In the genomic region with DNA sequence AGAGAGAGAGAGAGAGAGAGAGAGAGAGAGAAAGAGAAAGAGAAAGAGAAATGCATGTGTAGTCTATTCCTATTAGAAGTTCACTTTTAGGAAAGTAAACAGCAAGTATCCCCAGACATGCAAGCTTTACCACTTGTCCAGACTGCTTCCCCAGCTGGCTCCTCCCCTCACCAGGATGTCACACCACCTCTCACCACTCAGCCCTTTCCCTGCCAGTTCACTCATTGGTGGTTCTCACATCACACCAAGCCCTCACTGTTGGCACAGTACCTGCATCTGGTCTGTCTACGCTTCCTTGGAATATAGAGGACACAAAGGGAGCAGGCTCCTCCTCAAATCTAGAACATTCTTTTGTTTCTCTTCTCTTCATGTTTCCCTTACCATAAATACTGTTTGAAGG, we compare ENCODE assay signal across 9 mouse cellular contexts. TPM values are rescaled to one million over a fixed set of nuclear protein-coding genes. Genes with fewer than 3 reads are reported as not detected.
DNase-seq lines count a peak whose midpoint lies in the region; ATAC-seq and TF ChIP-seq lines count a peak whose summit lies in the region.
"Had no signal": no experiment of that assay in that cellular context is flagged by ENCODE, and none has a peak within 500 bp of the region (broad histone marks: within the 10 kb centered on the region; RNA-seq: fewer than 3 reads in every experiment).

No protein-coding gene starts in this region.

- H3K36me3 ChIP-seq in forebrain, embryonic 15.5 days, result no peaks in the 10 kb centered on the region
- no peaks in the 10 kb centered on the region for H3K36me3 ChIP-seq in forebrain, postnatal 0 days (ENCODE audit: insufficient read depth)
- H3K36me3 ChIP-seq in limb, embryonic 14.5 days (ENCODE audit: control insufficient read depth, insufficient read depth, low read length), result no peaks in the 10 kb centered on the region
- H3K36me3 ChIP-seq in midbrain, embryonic 11.5 days (ENCODE audit: control insufficient read depth, insufficient read depth, low read length), result no peaks in the 10 kb centered on the region

- H3K9ac ChIP-seq in forebrain, embryonic 15.5 days (replicated peaks), result no peak overlapping the region
- H3K9ac ChIP-seq in forebrain, postnatal 0 days, result no peak overlapping the region
- H3K9ac ChIP-seq in limb, embryonic 14.5 days (ENCODE audit: low read depth, low read length, severe bottlenecking), result no peak overlapping the region
- H3K9ac ChIP-seq in midbrain, embryonic 11.5 days (ENCODE audit: low read length), result no peak overlapping the region
- H3K9ac ChIP-seq: forebrain, embryonic 13.5 days had no signal

- ATAC-seq in forebrain, embryonic 15.5 days (replicated peaks), result 0 out of 2 replicates have a peak, but pooled peaks have one; percentile 46
- ATAC-seq in forebrain, postnatal 0 days, result no peak
- ATAC-seq in limb, embryonic 14.5 days (ENCODE audit: low FRiP score, low read depth), result peak; percentile 19; the same call in 1 of the 2 replicates
- no peak for ATAC-seq in midbrain, embryonic 11.5 days (ENCODE audit: low FRiP score)
- ATAC-seq: forebrain, embryonic 13.5 days had no signal

- no peaks in the 10 kb centered on the region for H3K9me3 ChIP-seq in forebrain, embryonic 15.5 days
- H3K9me3 ChIP-seq in forebrain, postnatal 0 days (ENCODE audit: low read length), result no peaks in the 10 kb centered on the region
- no peaks in the 10 kb centered on the region for H3K9me3 ChIP-seq in limb, embryonic 14.5 days (ENCODE audit: control insufficient read depth, low read length)
- no peaks in the 10 kb centered on the region for H3K9me3 ChIP-seq in midbrain, embryonic 11.5 days (ENCODE audit: control insufficient read depth, low read length)
- H3K9me3 ChIP-seq: forebrain, embryonic 13.5 days had no signal

- DNase-seq in forebrain, postnatal 0 days, result no peak
- DNase-seq in urinary bladder, postnatal 14 days (ENCODE audit: low spot score), result peak; percentile 41
- DNase-seq in urinary bladder, adult 2 months (ENCODE audit: low spot score), result no peak
- no peak for DNase-seq in limb, embryonic 14.5 days (ENCODE audit: low spot score)
- peak; percentile 29 to 48 for DNase-seq in urinary bladder, postnatal 36 days (ENCODE audit: low spot score in 2 of 2)
- DNase-seq in midbrain, embryonic 11.5 days (ENCODE audit: low spot score, missing footprints), result no peak
- no peak for DNase-seq in layer of hippocampus, postnatal 25 days (ENCODE audit: extremely low spot score in 1 of 2, low spot score in 1 of 2)

- no peak for TF ChIP-seq CTCF in forebrain, postnatal 0 days (IDR thresholded peaks at IDR 0.05; ENCODE audit: low read depth)

- no peaks in the 10 kb centered on the region for H3K4me1 ChIP-seq in forebrain, embryonic 15.5 days
- peaks cover 9% of the 10 kb centered on the region; the same call in 1 of the 2 replicates for H3K4me1 ChIP-seq in forebrain, postnatal 0 days (ENCODE audit: insufficient read depth)
- H3K4me1 ChIP-seq in limb, embryonic 14.5 days (ENCODE audit: control insufficient read depth, insufficient read depth, low read length), result peaks cover 28% of the 10 kb centered on the region
- no peaks in the 10 kb centered on the region for H3K4me1 ChIP-seq in midbrain, embryonic 11.5 days (ENCODE audit: control insufficient read depth, insufficient read depth, low read length)
- H3K4me1 ChIP-seq: forebrain, embryonic 13.5 days had no signal

- WGBS in forebrain, embryonic 15.5 days, result 50% methylated on average over 1 of the region's 1 CpGs
- WGBS in forebrain, postnatal 0 days, result 49% methylated on average over 1 of the region's 1 CpGs
- WGBS in limb, embryonic 14.5 days, result 48% methylated on average over 1 of the region's 1 CpGs
- WGBS in midbrain, embryonic 11.5 days, result 67% methylated on average over 1 of the region's 1 CpGs

- no peak for TF ChIP-seq POLR2A in limb, embryonic 14.5 days (IDR thresholded peaks at IDR 0.05; ENCODE audit: borderline replicate concordance, extremely low read depth, insufficient read depth, insufficient read length)

- H3K27me3 ChIP-seq in forebrain, embryonic 15.5 days, result no peaks in the 10 kb centered on the region
- H3K27me3 ChIP-seq in forebrain, postnatal 0 days (ENCODE audit: insufficient read depth, low read length), result no peaks in the 10 kb centered on the region
- no peaks in the 10 kb centered on the region for H3K27me3 ChIP-seq in limb, embryonic 14.5 days (ENCODE audit: control insufficient read depth, insufficient read depth, low read length)
- H3K27me3 ChIP-seq in midbrain, embryonic 11.5 days (ENCODE audit: control insufficient read depth, insufficient read depth, low read length), result no peaks in the 10 kb centered on the region
- H3K27me3 ChIP-seq: forebrain, embryonic 13.5 days had no signal

- H3K4me3 ChIP-seq in forebrain, embryonic 15.5 days, result no peak overlapping the region
- H3K4me3 ChIP-seq in forebrain, postnatal 0 days (ENCODE audit: low read depth, low read length), result no peak overlapping the region
- H3K4me3 ChIP-seq in limb, embryonic 14.5 days (replicated peaks; ENCODE audit: low read length), result no peak overlapping the region
- H3K4me3 ChIP-seq in midbrain, embryonic 11.5 days (ENCODE audit: low read depth, low read length), result no peak overlapping the region
- H3K4me3 ChIP-seq: forebrain, embryonic 13.5 days had no signal

- H3K27ac ChIP-seq in forebrain, embryonic 15.5 days (replicated peaks), result no peak overlapping the region
- no peak overlapping the region for H3K27ac ChIP-seq in forebrain, postnatal 0 days (ENCODE audit: low read depth, low read length)
- no peak overlapping the region for H3K27ac ChIP-seq in limb, embryonic 14.5 days (replicated peaks; ENCODE audit: low read depth, low read length)
- no peak overlapping the region for H3K27ac ChIP-seq in midbrain, embryonic 11.5 days (ENCODE audit: low read depth, low read length)
- H3K27ac ChIP-seq: forebrain, embryonic 13.5 days had no signal

- no peak overlapping the region for H3K4me2 ChIP-seq in forebrain, embryonic 15.5 days (replicated peaks)
- H3K4me2 ChIP-seq in forebrain, postnatal 0 days (ENCODE audit: low read depth), result no peak overlapping the region
- no peak overlapping the region for H3K4me2 ChIP-seq in limb, embryonic 14.5 days (replicated peaks; ENCODE audit: low read depth, low read length, severe bottlenecking)
- H3K4me2 ChIP-seq in midbrain, embryonic 11.5 days, result no peak overlapping the region
- H3K4me2 ChIP-seq: forebrain, embryonic 13.5 days had no signal

RNA-seq across cellular contexts. Expression of a gene that starts 26.9 kb away (rescaled TPM):
- 13.8 and 15.7 TPM in 2 replicates for polyA plus RNA-seq in forebrain, embryonic 15.5 days (2015; fragmentation: Nextera tagmentation; extraction: Ambion mirVana)
- total RNA-seq in forebrain, postnatal 0 days (2014; rRNA removed), result 7.1 and 7.6 TPM in 2 replicates
- 8.1 and 11.0 TPM in 2 replicates for polyA plus RNA-seq in forebrain, postnatal 0 days (2015; fragmentation: Nextera tagmentation; extraction: Ambion mirVana)
- polyA plus RNA-seq in urinary bladder, adult 2 months (2012; rRNA removed), result 14.2 and 15.7 TPM in 2 replicates
- polyA plus RNA-seq in limb, embryonic 14.5 days (2012; rRNA removed), result 8.9 and 10.1 TPM in 2 replicates
- 21.1 and 21.4 TPM in 2 replicates for polyA plus RNA-seq in limb, embryonic 14.5 days (2014; fragmentation: Nextera tagmentation; extraction: Ambion mirVana)
- polyA plus RNA-seq in midbrain, embryonic 11.5 days (2014; fragmentation: Nextera tagmentation; extraction: Ambion mirVana), result 20.4 and 22.2 TPM in 2 replicates
- 10 to 100 TPM; 21.4 to 22.2 TPM for total RNA-seq in layer of hippocampus, postnatal 25 days (2021)

RNA-seq across cellular contexts. Expression of a gene that starts 44.2 kb away (rescaled TPM):
- polyA plus RNA-seq in forebrain, embryonic 15.5 days (2015; fragmentation: Nextera tagmentation; extraction: Ambion mirVana), result 2.6 and 2.7 TPM in 2 replicates
- total RNA-seq in forebrain, postnatal 0 days (2014; rRNA removed), result 2.7 and 3.5 TPM in 2 replicates
- polyA plus RNA-seq in forebrain, postnatal 0 days (2015; fragmentation: Nextera tagmentation; extraction: Ambion mirVana), result 2.3 and 4.5 TPM in 2 replicates
- 28.4 and 28.6 TPM in 2 replicates for polyA plus RNA-seq in urinary bladder, adult 2 months (2012; rRNA removed)
- polyA plus RNA-seq in limb, embryonic 14.5 days (2012; rRNA removed), result 13.4 and 20.5 TPM in 2 replicates
- polyA plus RNA-seq in limb, embryonic 14.5 days (2014; fragmentation: Nextera tagmentation; extraction: Ambion mirVana), result 3.2 and 3.6 TPM in 2 replicates
- 1.4 and 1.5 TPM in 2 replicates for polyA plus RNA-seq in midbrain, embryonic 11.5 days (2014; fragmentation: Nextera tagmentation; extraction: Ambion mirVana)
- 1 to 10 TPM; 4.9 to 8.8 TPM for total RNA-seq in layer of hippocampus, postnatal 25 days (2021)

Comparison
In these comparisons a context has a peak if more than half of its experiments do, and no peak if none do; other contexts are left out.
1. ATAC-seq: peak in forebrain, embryonic 15.5 days (single experiment) and limb, embryonic 14.5 days (single experiment); none in forebrain, postnatal 0 days (single experiment) and midbrain, embryonic 11.5 days (single experiment).
2. DNase-seq: peak in urinary bladder, postnatal 14 days (single experiment) and urinary bladder, postnatal 36 days (2 of 2); none in forebrain, postnatal 0 days (single experiment), urinary bladder, adult 2 months (single experiment), limb, embryonic 14.5 days (single experiment), midbrain, embryonic 11.5 days (single experiment) and layer of hippocampus, postnatal 25 days (0 of 2).